Mouse (Mus musculus) lung, postnatal 36 days (tissue): ENCODE data around the gene Sim1.

ENCODE experiments used
- DNase-seq: peaks from one replicate; pipeline ENCODE4 v3.0.0; 2022; ENCODE audit warnings: mixed read lengths

Sim1 gene

GRCm38 (mm10) chr10:50901601-50902475 lies 7.3 kb downstream of the Sim1 start:
- DNase-seq: no peak

GRCm38 (mm10) chr10:50902741-50903715 lies 8.5 kb downstream of the Sim1 start:
- DNase-seq: no peak

- no peak for DNase-seq
Observed at GRCm38 (mm10) chr10:50903846-50904763, 9.6 kb downstream of the Sim1 start.

- DNase-seq: no peak
Observed at GRCm38 (mm10) chr10:50904764-50905701, 10.5 kb downstream of the Sim1 start.

GRCm38 (mm10) chr10:50910400-50910799 lies 15.8 kb downstream of the Sim1 start:
- DNase-seq: no peak

- DNase-seq: no peak
Observed at GRCm38 (mm10) chr10:50910861-50911410, 16.4 kb downstream of the Sim1 start.

GRCm38 (mm10) chr10:50915607-50916006 lies 21.1 kb downstream of the Sim1 start:
- no peak for DNase-seq

GRCm38 (mm10) chr10:50929281-50929680 lies 34.7 kb downstream of the Sim1 start:
- no peak for DNase-seq

GRCm38 (mm10) chr10:50935673-50936072 lies 41.1 kb downstream of the Sim1 start:
- no peak for DNase-seq

- DNase-seq: no peak
Observed at GRCm38 (mm10) chr10:50973625-50974024, 79.1 kb downstream of the Sim1 start.

GRCm38 (mm10) chr10:50981849-50982248 lies 87.3 kb downstream of the Sim1 start:
- DNase-seq: no peak

GRCm38 (mm10) chr10:50983620-50984019 lies 89.1 kb downstream of the Sim1 start:
- no peak for DNase-seq

GRCm38 (mm10) chr10:51007798-51008197 lies 113.2 kb downstream of the Sim1 start:
- no peak for DNase-seq

GRCm38 (mm10) chr10:51011391-51012150 lies 117.0 kb downstream of the Sim1 start:
- no peak for DNase-seq

- DNase-seq: no peak
Observed at GRCm38 (mm10) chr10:51014901-51015300, 120.3 kb downstream of the Sim1 start.

GRCm38 (mm10) chr10:51015362-51015761 lies 120.8 kb downstream of the Sim1 start:
- no peak for DNase-seq

- DNase-seq: no peak
Observed at GRCm38 (mm10) chr10:51023308-51024279, 129.0 kb downstream of the Sim1 start.
